Mouse (Mus musculus) kidney, embryonic 14.5 days (tissue): Measurements from ENCODE around the gene Zhx3. TPM values are rescaled to one million over a fixed set of nuclear protein-coding genes. Genes with fewer than 3 reads are reported as not detected.

Experiments used
- ATAC-seq: fragments of 200-750 bp; cut with Nextera tagmentation; 2 replicates; pipeline ENCODE4 v1.8.0; 2017; ENCODE audit warnings: moderate number of reproducible peaks, mild to moderate bottlenecking, moderate TSS enrichment, moderate library complexity; ENCODE audit not compliant: low FRiP score, low TSS enrichment
- H3K27ac ChIP-seq: fragments of 300-500 bp; sonication (generic); 2 replicates; pipeline ENCODE4 v1.5.1; 2014; ENCODE audit warnings: low read depth, mild to moderate bottlenecking, low read length, moderate library complexity, mixed read lengths
- H3K27me3 ChIP-seq: fragments of 300-500 bp; sonication (generic); 2 replicates; pipeline ENCODE4 v1.6.1; 2014; ENCODE audit warnings: mild to moderate bottlenecking, low read length; ENCODE audit not compliant: control insufficient read depth, insufficient read depth
- H3K36me3 ChIP-seq: fragments of 300-500 bp; sonication (generic); 2 replicates; pipeline ENCODE4 v1.6.1; 2014; ENCODE audit warnings: low read length, mixed read lengths; ENCODE audit not compliant: control insufficient read depth, insufficient read depth
- H3K4me1 ChIP-seq: fragments of 300-500 bp; sonication (generic); 2 replicates; pipeline ENCODE4 v1.6.1; 2014; ENCODE audit warnings: low read length, mixed read lengths; ENCODE audit not compliant: control insufficient read depth, insufficient read depth
- H3K4me2 ChIP-seq: fragments of 300-500 bp; sonication (generic); replicated peaks from 2 replicates; pipeline ENCODE4 v1.6.1; 2014; ENCODE audit warnings: low read depth, mild to moderate bottlenecking, low read length
- H3K4me3 ChIP-seq: fragments of 300-500 bp; sonication (generic); 2 replicates; pipeline ENCODE4 v1.5.1; 2014; ENCODE audit warnings: mild to moderate bottlenecking, low read length
- H3K9ac ChIP-seq: fragments of 300-500 bp; sonication (generic); 2 replicates; pipeline ENCODE4 v1.6.1; 2014; ENCODE audit warnings: low read depth, mild to moderate bottlenecking, low read length, moderate library complexity
- H3K9me3 ChIP-seq: fragments of 300-500 bp; sonication (generic); 2 replicates; pipeline ENCODE4 v1.6.1; 2016; ENCODE audit warnings: low read length; ENCODE audit not compliant: control insufficient read depth
- WGBS: fragments of 180-500 bp; shearing (Covaris S2); extraction: QIAGEN DNeasy Blood & Tissue Kit; methylation state at CpG from one replicate; pipeline ENCODE4 v1.1.7; 2014; 5-methylcytosine and 5-hydroxymethylcytosine counted together
- polyA plus RNA-seq: library from polyadenylated mRNA; unstranded; fragments of >200 nt; fragmentation: Nextera tagmentation; extraction: Ambion mirVana; gene quantifications from 2 replicates; pipeline ENCODE4 v1.2.1, GENCODE M21; 2014

The Zhx3 gene
- 7.0 and 10.2 TPM in 2 replicates for polyA plus RNA-seq

- no peaks in the 10 kb centered on the region for H3K4me1 ChIP-seq
- ATAC-seq, result peak; percentile 97
- H3K27me3 ChIP-seq, result no peaks in the 10 kb centered on the region
- H3K4me2 ChIP-seq, result peak within 1 kb of the TSS; percentile 67
- peak within 1 kb of the TSS; percentile 88 for H3K4me3 ChIP-seq
- peak within 1 kb of the TSS; percentile 94 for H3K9ac ChIP-seq
- H3K9me3 ChIP-seq, result no peaks in the 10 kb centered on the region; the same call in 1 of the 2 replicates
- peak within 1 kb of the TSS; percentile 91 for H3K27ac ChIP-seq
- 2% methylated on average over 44 of the region's 48 CpGs for WGBS
- H3K36me3 ChIP-seq, result no peaks in the 10 kb centered on the region
Measured at GRCm38 (mm10) chr2:160872890-160873382, at the start of gene Zhx3. Gene Zhx3, minus strand, starts transcription at chr2:160872998.

GRCm38 (mm10) chr2:160921285-160921684 lies 48.5 kb upstream of the Zhx3 start:
- no peak overlapping the region for H3K4me2 ChIP-seq
- no peaks in the 10 kb centered on the region for H3K4me1 ChIP-seq
- ATAC-seq, result no peak
- H3K36me3 ChIP-seq, result no peaks in the 10 kb centered on the region
- H3K27ac ChIP-seq, result no peak overlapping the region
- H3K4me3 ChIP-seq, result no peak overlapping the region
- H3K27me3 ChIP-seq, result no peaks in the 10 kb centered on the region
- no peak overlapping the region for H3K9ac ChIP-seq
- 50% methylated on average over 7 of the region's 7 CpGs for WGBS
- H3K9me3 ChIP-seq, result no peaks in the 10 kb centered on the region

GRCm38 (mm10) chr2:160918930-160919215 lies 46.1 kb upstream of the Zhx3 start:
- WGBS, result 94% methylated on average over 2 of the region's 2 CpGs
- no peaks in the 10 kb centered on the region for H3K27me3 ChIP-seq
- H3K9me3 ChIP-seq, result no peaks in the 10 kb centered on the region
- no peaks in the 10 kb centered on the region; the same call in 1 of the 2 replicates for H3K4me1 ChIP-seq
- no peak overlapping the region for H3K4me2 ChIP-seq
- H3K27ac ChIP-seq, result no peak overlapping the region
- no peak for ATAC-seq
- H3K36me3 ChIP-seq, result no peaks in the 10 kb centered on the region
- H3K9ac ChIP-seq, result no peak overlapping the region
- H3K4me3 ChIP-seq, result no peak overlapping the region

GRCm38 (mm10) chr2:160918154-160918929 lies 45.5 kb upstream of the Zhx3 start:
- H3K27ac ChIP-seq, result no peak overlapping the region
- 66% methylated on average over 7 of the region's 8 CpGs for WGBS

GRCm38 (mm10) chr2:160917313-160917712 lies 44.5 kb upstream of the Zhx3 start:
- 88% methylated on average over 3 of the region's 3 CpGs for WGBS
- Histone ChIP-seq H3K27ac (no peak overlapping the region), H3K27me3 (peaks cover 9% of the 10 kb centered on the region), H3K36me3 (no peaks in the 10 kb centered on the region), H3K4me2 (no peak overlapping the region), H3K9ac (no peak overlapping the region), H3K4me1 (no peaks in the 10 kb centered on the region; the same call in 1 of the 2 replicates), H3K9me3 (no peaks in the 10 kb centered on the region), H3K4me3 (no peak overlapping the region)
- no peak for ATAC-seq

More at GRCm38 (mm10) chr2:160918154-160918929, 45.5 kb upstream of the Zhx3 start:
- ATAC-seq, result no peak
- H3K4me2 ChIP-seq, result no peak overlapping the region
- no peaks in the 10 kb centered on the region for H3K36me3 ChIP-seq
- no peak overlapping the region for H3K4me3 ChIP-seq
- H3K9me3 ChIP-seq, result no peaks in the 10 kb centered on the region
- H3K27me3 ChIP-seq, result peaks cover under 1% of the 10 kb centered on the region; the same call in 1 of the 2 replicates
- H3K9ac ChIP-seq, result no peak overlapping the region
- H3K4me1 ChIP-seq, result no peaks in the 10 kb centered on the region; the same call in 1 of the 2 replicates

GRCm38 (mm10) chr2:160916714-160917113 lies 43.9 kb upstream of the Zhx3 start:
- Histone ChIP-seq H3K4me2 (no peak overlapping the region), H3K36me3 (no peaks in the 10 kb centered on the region), H3K27me3 (peaks cover 14% of the 10 kb centered on the region), H3K27ac (no peak overlapping the region), H3K4me3 (no peak overlapping the region), H3K9me3 (no peaks in the 10 kb centered on the region), H3K4me1 (no peaks in the 10 kb centered on the region; the same call in 1 of the 2 replicates), H3K9ac (no peak overlapping the region)
- ATAC-seq, result no peak
- 87% methylated on average over 8 of the region's 8 CpGs for WGBS

- Histone ChIP-seq H3K4me3 (no peak overlapping the region), H3K4me1 (no peaks in the 10 kb centered on the region; the same call in 1 of the 2 replicates), H3K9ac (no peak overlapping the region), H3K9me3 (no peaks in the 10 kb centered on the region), H3K4me2 (no peak overlapping the region), H3K27me3 (peaks cover 21% of the 10 kb centered on the region), H3K36me3 (no peaks in the 10 kb centered on the region), H3K27ac (no peak overlapping the region)
- no peak for ATAC-seq
- 71% methylated on average over 13 of the region's 13 CpGs for WGBS
Measured at GRCm38 (mm10) chr2:160915821-160916610, 43.2 kb upstream of the Zhx3 start.

GRCm38 (mm10) chr2:160914656-160915055 lies 41.9 kb upstream of the Zhx3 start:
- Histone ChIP-seq H3K4me1 (no peaks in the 10 kb centered on the region; the same call in 1 of the 2 replicates), H3K36me3 (no peaks in the 10 kb centered on the region), H3K27me3 (peaks cover 30% of the 10 kb centered on the region), H3K27ac (no peak overlapping the region), H3K4me2 (no peak overlapping the region), H3K9me3 (no peaks in the 10 kb centered on the region), H3K4me3 (no peak overlapping the region), H3K9ac (no peak overlapping the region)
- no peak for ATAC-seq
- WGBS, result 85% methylated on average over 9 of the region's 9 CpGs
